Mouse (Mus musculus) neural tube, embryonic 13.5 days (tissue): ENCODE data around the gene Cmtm7. TPM values are rescaled to one million over a fixed set of nuclear protein-coding genes. Genes with fewer than 3 reads are reported as not detected.

Experiments
- ATAC-seq: fragments of 200-750 bp; cut with Nextera tagmentation; 2 replicates; pipeline ENCODE4 v1.8.0; 2017; ENCODE audit warnings: low read depth, mild to moderate bottlenecking, moderate TSS enrichment, moderate library complexity
- H3K27ac ChIP-seq: fragments of 300-500 bp; sonication (generic); replicated peaks from 2 replicates; pipeline ENCODE4 v1.5.1; 2015; ENCODE audit warnings: moderate library complexity, mild to moderate bottlenecking, inconsistent platforms
- H3K27me3 ChIP-seq: fragments of 300-500 bp; sonication (generic); 2 replicates; pipeline ENCODE4 v1.6.1; 2015; ENCODE audit warnings: mild to moderate bottlenecking, inconsistent platforms
- H3K36me3 ChIP-seq: fragments of 300-500 bp; sonication (generic); 2 replicates; pipeline ENCODE4 v1.6.1; 2015; ENCODE audit warnings: mild to moderate bottlenecking, inconsistent platforms
- H3K4me1 ChIP-seq: fragments of 300-500 bp; sonication (generic); replicated peaks from 2 replicates; pipeline ENCODE4 v1.6.1; 2015; ENCODE audit warnings: inconsistent platforms
- H3K4me2 ChIP-seq: fragments of 300-500 bp; sonication (generic); 2 replicates; pipeline ENCODE4 v1.6.1; 2015; ENCODE audit warnings: inconsistent platforms, mild to moderate bottlenecking, moderate library complexity
- H3K4me3 ChIP-seq: fragments of 300-500 bp; sonication (generic); 2 replicates; pipeline ENCODE4 v1.5.1; 2015; ENCODE audit warnings: mild to moderate bottlenecking, inconsistent platforms
- H3K9ac ChIP-seq: fragments of 300-500 bp; sonication (generic); 2 replicates; pipeline ENCODE4 v1.6.1; 2015; ENCODE audit warnings: moderate library complexity, mild to moderate bottlenecking, inconsistent platforms
- H3K9me3 ChIP-seq: fragments of 300-500 bp; sonication (generic); 2 replicates; pipeline ENCODE4 v1.6.1; 2016; ENCODE audit warnings: inconsistent platforms
- WGBS: fragments of 180-500 bp; shearing (Covaris S2); methylation state at CpG from one replicate; pipeline ENCODE4 v1.1.7; 2015; 5-methylcytosine and 5-hydroxymethylcytosine counted together
- polyA plus RNA-seq: library from polyadenylated mRNA; unstranded; fragments of >200 nt; fragmentation: Nextera tagmentation; extraction: Ambion mirVana; gene quantifications from 2 replicates; pipeline ENCODE4 v1.2.1, GENCODE M21; 2015

Gene Cmtm7
- polyA plus RNA-seq, 1 experiment from 2014 or later = 22.0 TPM

- Histone ChIP-seq H3K27me3 (no peaks in the 10 kb centered on the region), H3K27ac (no peak overlapping the region), H3K9me3 (no peaks in the 10 kb centered on the region), H3K4me2 (no peak overlapping the region), H3K9ac (no peak overlapping the region), H3K4me3 (no peak overlapping the region), H3K36me3 (no peaks in the 10 kb centered on the region), H3K4me1 (peaks cover 8% of the 10 kb centered on the region; the same call in 1 of the 2 replicates)
- WGBS = 90% methylated on average over 8 of the region's 8 CpGs
- no peak for ATAC-seq
Observed at GRCm38 (mm10) chr9:114789989-114790388, 8.3 kb upstream of the Cmtm7 start.

GRCm38 (mm10) chr9:114789557-114789956, 7.9 kb upstream of the Cmtm7 start:
- WGBS = 75% methylated on average over 7 of the region's 7 CpGs
- Histone ChIP-seq H3K4me1 (peaks cover 8% of the 10 kb centered on the region; the same call in 1 of the 2 replicates), H3K9ac (no peak overlapping the region), H3K27me3 (no peaks in the 10 kb centered on the region), H3K36me3 (no peaks in the 10 kb centered on the region), H3K9me3 (no peaks in the 10 kb centered on the region), H3K4me3 (no peak overlapping the region), H3K27ac (no peak overlapping the region), H3K4me2 (no peak overlapping the region)
- no peak for ATAC-seq

GRCm38 (mm10) chr9:114788697-114789096, 7.0 kb upstream of the Cmtm7 start:
- Histone ChIP-seq H3K4me3 (no peak overlapping the region), H3K9me3 (no peaks in the 10 kb centered on the region), H3K27ac (no peak overlapping the region), H3K4me1 (peaks cover 8% of the 10 kb centered on the region; the same call in 1 of the 2 replicates), H3K4me2 (no peak overlapping the region), H3K36me3 (no peaks in the 10 kb centered on the region), H3K27me3 (no peaks in the 10 kb centered on the region), H3K9ac (no peak overlapping the region)
- ATAC-seq = no peak
- WGBS = 94% methylated on average over 8 of the region's 8 CpGs

GRCm38 (mm10) chr9:114787716-114788115, 6.1 kb upstream of the Cmtm7 start:
- Histone ChIP-seq H3K9me3 (no peaks in the 10 kb centered on the region), H3K4me1 (peaks cover 8% of the 10 kb centered on the region; the same call in 1 of the 2 replicates), H3K4me2 (no peak overlapping the region), H3K36me3 (no peaks in the 10 kb centered on the region), H3K4me3 (no peak overlapping the region), H3K27ac (no peak overlapping the region), H3K27me3 (no peaks in the 10 kb centered on the region; the same call in 1 of the 2 replicates), H3K9ac (no peak overlapping the region)
- no peak for ATAC-seq
- 90% methylated on average over 7 of the region's 7 CpGs for WGBS

- no peak for ATAC-seq
- no peak overlapping the region for H3K4me3 ChIP-seq
- no peak overlapping the region for H3K27ac ChIP-seq
- H3K9ac ChIP-seq = no peak overlapping the region
- H3K9me3 ChIP-seq = no peaks in the 10 kb centered on the region
- no peaks in the 10 kb centered on the region for H3K36me3 ChIP-seq
- peaks cover 8% of the 10 kb centered on the region; the same call in 1 of the 2 replicates for H3K4me1 ChIP-seq
- H3K27me3 ChIP-seq = no peaks in the 10 kb centered on the region; the same call in 1 of the 2 replicates
- no peak overlapping the region for H3K4me2 ChIP-seq
- 96% methylated on average over 5 of the region's 5 CpGs for WGBS
Observed at GRCm38 (mm10) chr9:114787134-114787533, 5.5 kb upstream of the Cmtm7 start.

DNA sequence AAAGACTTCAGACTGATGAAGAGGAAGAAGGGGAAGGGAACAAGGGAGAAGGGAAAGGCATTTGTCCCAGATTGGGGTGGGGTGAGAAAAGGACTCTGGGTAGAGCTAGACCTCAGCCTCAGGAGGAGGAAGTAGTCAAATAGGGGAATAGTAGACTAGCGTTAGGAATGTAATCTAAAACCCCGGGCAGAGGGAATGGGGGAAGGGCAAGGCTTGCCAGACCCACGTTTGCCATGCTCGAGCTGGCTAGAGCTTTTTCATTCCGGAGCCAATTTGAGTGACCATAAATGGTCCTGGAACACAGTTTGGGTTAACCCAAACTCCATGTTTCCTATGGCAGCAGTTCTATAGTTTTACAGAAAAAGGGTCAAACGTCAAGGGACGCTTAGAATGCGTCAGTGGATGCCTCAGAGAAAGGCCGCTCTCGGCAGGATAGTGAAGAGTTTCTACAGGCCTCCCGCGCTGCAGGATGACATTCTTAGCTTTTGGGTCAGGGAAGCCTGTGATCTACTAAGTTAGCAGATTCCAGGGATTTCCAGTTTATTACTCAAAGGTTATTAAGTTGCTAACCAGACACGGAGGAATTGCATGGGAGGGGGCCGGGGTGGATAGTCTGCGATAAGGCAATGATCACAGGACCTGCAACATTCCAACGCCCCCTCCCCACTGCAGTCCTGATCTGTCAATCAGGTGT, 3.9 kb upstream of the Cmtm7 start:
- WGBS = 12% methylated on average over 16 of the region's 16 CpGs
- Histone ChIP-seq H3K4me3 (no peak overlapping the region), H3K9me3 (no peaks in the 10 kb centered on the region), H3K27me3 (no peaks in the 10 kb centered on the region; the same call in 1 of the 2 replicates), H3K4me2 (no peak overlapping the region), H3K27ac (no peak overlapping the region), H3K36me3 (no peaks in the 10 kb centered on the region), H3K4me1 (peaks cover 23% of the 10 kb centered on the region), H3K9ac (no peak overlapping the region)
- ATAC-seq = no peak

DNA sequence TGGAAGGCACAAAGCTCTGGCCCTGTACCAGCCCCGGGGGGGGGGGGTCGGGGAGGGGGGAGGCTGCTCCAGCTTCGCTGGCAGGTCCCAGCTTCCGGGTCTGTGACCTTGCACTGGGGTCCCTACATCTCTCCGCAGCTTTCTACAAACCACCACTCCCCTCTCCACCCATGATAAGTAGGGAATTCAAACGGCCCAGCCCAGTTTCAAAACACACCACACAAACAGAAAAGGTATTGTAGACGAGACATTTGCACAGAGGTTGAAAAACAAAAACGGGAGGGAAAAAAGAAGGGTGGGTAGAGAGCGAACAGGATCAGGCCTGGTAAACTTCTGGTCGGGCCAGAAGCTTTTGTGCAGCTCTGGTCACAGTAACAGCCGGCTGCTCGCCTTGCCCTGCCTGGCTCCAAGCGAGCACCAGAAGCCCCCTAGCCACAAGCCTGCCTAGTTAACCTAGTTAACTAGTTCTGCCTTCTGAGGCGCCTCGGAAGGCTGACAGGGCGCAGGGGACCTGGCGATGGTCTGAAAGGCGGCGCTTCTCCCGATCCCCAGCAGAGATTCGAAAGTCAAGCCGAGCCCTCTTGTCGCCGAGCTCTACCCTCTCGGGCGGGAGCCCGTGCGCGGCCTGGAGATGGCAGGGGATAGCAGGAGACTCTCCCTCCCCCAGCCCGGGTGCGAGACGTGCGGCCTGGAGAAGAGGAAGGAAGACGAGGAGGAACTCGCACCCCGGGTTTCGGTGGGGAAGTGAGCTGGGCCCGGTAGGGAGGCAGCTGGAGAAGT, 720 bp downstream of the Cmtm7 start:
- H3K27ac ChIP-seq = peak overlapping the region; percentile 46
- peak; percentile 44; the same call in 1 of the 2 replicates for ATAC-seq
- WGBS = under 1% methylated on average over 38 of the region's 38 CpGs
- no peaks in the 10 kb centered on the region for H3K36me3 ChIP-seq
- H3K9me3 ChIP-seq = no peaks in the 10 kb centered on the region
- peak overlapping the region; percentile 94 for H3K4me2 ChIP-seq
- peaks cover 30% of the 10 kb centered on the region for H3K4me1 ChIP-seq
- H3K9ac ChIP-seq = peak overlapping the region; percentile 74
- H3K27me3 ChIP-seq = peaks cover 6% of the 10 kb centered on the region; the same call in 1 of the 2 replicates
- peak overlapping the region; percentile 51 for H3K4me3 ChIP-seq

DNA sequence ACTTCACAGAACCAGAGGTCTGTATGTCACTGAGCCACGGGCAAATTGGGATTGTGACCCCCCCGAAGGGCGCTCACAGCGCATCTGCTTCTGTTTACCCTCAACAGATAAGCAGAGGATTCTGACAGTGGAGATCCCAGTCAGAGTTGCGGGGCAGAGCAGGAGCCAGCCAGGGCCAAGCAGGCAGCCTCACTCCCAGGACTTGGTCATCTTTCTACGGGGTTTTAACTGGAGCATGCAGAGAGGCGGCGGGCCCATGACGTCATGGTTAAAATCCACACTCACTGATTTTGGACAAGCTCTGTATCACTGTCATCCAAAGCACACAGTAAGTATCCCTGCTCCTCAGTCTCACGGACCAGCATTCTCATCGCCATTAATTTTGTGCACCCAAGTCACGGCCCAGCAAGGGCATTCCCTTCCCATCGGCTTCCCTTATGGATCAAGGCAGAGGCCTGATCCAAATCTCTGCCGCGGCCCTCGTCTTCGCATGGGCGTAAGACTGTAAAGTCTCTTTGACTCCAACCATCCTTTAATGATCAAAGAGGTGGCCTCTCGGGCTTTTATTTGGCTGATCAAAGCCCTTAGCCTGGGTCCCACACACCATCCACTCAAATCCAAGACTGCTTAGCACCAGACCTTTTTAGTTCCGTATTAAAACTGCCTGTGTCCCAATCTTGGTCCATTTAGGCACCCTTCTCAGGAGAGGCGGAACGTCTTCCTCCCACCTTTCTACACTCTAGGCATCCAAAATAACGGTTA, 1.5 kb downstream of the Cmtm7 start:
- Histone ChIP-seq H3K27ac (no peak overlapping the region), H3K36me3 (no peaks in the 10 kb centered on the region), H3K4me1 (peaks cover 28% of the 10 kb centered on the region), H3K9ac (peak overlapping the region; percentile 74), H3K9me3 (no peaks in the 10 kb centered on the region), H3K27me3 (peaks cover 6% of the 10 kb centered on the region; the same call in 1 of the 2 replicates), H3K4me2 (peak overlapping the region; percentile 94), H3K4me3 (peak overlapping the region; percentile 51)
- WGBS = 28% methylated on average over 23 of the region's 23 CpGs
- 0 out of 2 replicates have a peak, but pooled peaks have one; percentile 6 for ATAC-seq

- H3K9ac ChIP-seq = no peak overlapping the region
- WGBS = 91% methylated on average over 7 of the region's 7 CpGs
Observed at GRCm38 (mm10) chr9:114778877-114779276, 2.8 kb downstream of the Cmtm7 start.

DNA sequence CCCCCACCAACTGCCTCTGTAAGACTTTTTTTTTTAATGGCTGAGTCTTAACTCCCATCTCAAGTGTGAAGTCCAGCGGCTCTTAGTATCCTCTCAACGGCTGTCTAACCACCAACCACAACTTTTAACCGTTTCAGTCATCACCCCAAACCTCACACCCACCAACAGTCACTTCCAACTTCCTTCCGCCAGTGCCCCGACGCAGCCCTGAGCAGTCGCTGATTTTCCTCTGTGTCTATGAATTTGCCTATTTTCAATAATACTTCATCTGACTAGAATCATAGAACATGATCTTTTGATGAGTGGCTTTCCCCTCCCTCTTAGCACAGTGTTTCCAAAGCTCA, 3.6 kb downstream of the Cmtm7 start:
- Histone ChIP-seq H3K4me1 (peaks cover 34% of the 10 kb centered on the region), H3K4me3 (no peak overlapping the region), H3K4me2 (no peak overlapping the region), H3K36me3 (no peaks in the 10 kb centered on the region), H3K9ac (no peak overlapping the region), H3K27ac (no peak overlapping the region), H3K27me3 (peaks cover 6% of the 10 kb centered on the region; the same call in 1 of the 2 replicates), H3K9me3 (no peaks in the 10 kb centered on the region)
- 90% methylated on average over 7 of the region's 7 CpGs for WGBS
- no peak for ATAC-seq

More at GRCm38 (mm10) chr9:114778877-114779276, 2.8 kb downstream of the Cmtm7 start:
- Histone ChIP-seq H3K4me3 (no peak overlapping the region), H3K36me3 (no peaks in the 10 kb centered on the region), H3K4me1 (peaks cover 34% of the 10 kb centered on the region), H3K9me3 (no peaks in the 10 kb centered on the region), H3K27me3 (peaks cover 6% of the 10 kb centered on the region; the same call in 1 of the 2 replicates), H3K4me2 (no peak overlapping the region), H3K27ac (no peak overlapping the region)
- ATAC-seq = no peak

GRCm38 (mm10) chr9:114777178-114778046, 4.2 kb downstream of the Cmtm7 start:
- no peak for ATAC-seq
- H3K36me3 ChIP-seq = no peaks in the 10 kb centered on the region
- H3K4me3 ChIP-seq = no peak overlapping the region
- H3K4me2 ChIP-seq = no peak overlapping the region
- no peaks in the 10 kb centered on the region for H3K9me3 ChIP-seq
- WGBS = 82% methylated on average over 6 of the region's 6 CpGs
- no peak overlapping the region for H3K27ac ChIP-seq
- H3K4me1 ChIP-seq = peaks cover 34% of the 10 kb centered on the region
- H3K9ac ChIP-seq = no peak overlapping the region
- 0 out of 2 replicates have a peak, but pooled peaks cover 6% of the 10 kb centered on the region for H3K27me3 ChIP-seq
